Mouse (Mus musculus) embryonic facial prominence, embryonic 13.5 days (tissue): ENCODE data around the gene Jmjd1c. TPM values are rescaled to one million over a fixed set of nuclear protein-coding genes. Genes with fewer than 3 reads are reported as not detected.

Experiments
- ATAC-seq: fragments of 200-750 bp; cut with Nextera tagmentation; 2 replicates; pipeline ENCODE4 v1.8.0; 2017; ENCODE audit warnings: low read depth; ENCODE audit not compliant: insufficient number of reproducible peaks, insufficient read depth, low FRiP score, low TSS enrichment
- H3K27ac ChIP-seq: fragments of 300-500 bp; sonication (generic); 2 replicates; pipeline ENCODE4 v1.5.1; 2015; ENCODE audit warnings: moderate library complexity, mild to moderate bottlenecking, inconsistent platforms
- H3K27me3 ChIP-seq: fragments of 300-500 bp; sonication (generic); 2 replicates; pipeline ENCODE4 v1.6.1; 2015; ENCODE audit warnings: mild to moderate bottlenecking, inconsistent platforms
- H3K36me3 ChIP-seq: fragments of 300-500 bp; sonication (generic); 2 replicates; pipeline ENCODE4 v1.6.1; 2015; ENCODE audit warnings: mild to moderate bottlenecking, inconsistent platforms
- H3K4me1 ChIP-seq: fragments of 300-500 bp; sonication (generic); 2 replicates; pipeline ENCODE4 v1.6.1; 2015; ENCODE audit warnings: inconsistent platforms
- H3K4me2 ChIP-seq: fragments of 300-500 bp; sonication (generic); 2 replicates; pipeline ENCODE4 v1.6.1; 2015; ENCODE audit warnings: moderate library complexity, mild to moderate bottlenecking, inconsistent platforms
- H3K4me3 ChIP-seq: fragments of 300-500 bp; sonication (generic); 2 replicates; pipeline ENCODE4 v1.5.1; 2015; ENCODE audit warnings: mild to moderate bottlenecking, inconsistent platforms
- H3K9ac ChIP-seq: fragments of 300-500 bp; sonication (generic); 2 replicates; pipeline ENCODE4 v1.6.1; 2015; ENCODE audit warnings: mild to moderate bottlenecking, inconsistent platforms
- H3K9me3 ChIP-seq: fragments of 300-500 bp; sonication (generic); 2 replicates; pipeline ENCODE4 v1.6.1; 2016; ENCODE audit warnings: inconsistent platforms
- WGBS: fragments of 180-500 bp; shearing (Covaris S2); methylation state at CpG from one replicate; pipeline ENCODE4 v1.1.7; 2015; ENCODE audit warnings: mixed read lengths; 5-methylcytosine and 5-hydroxymethylcytosine counted together
- polyA plus RNA-seq: library from polyadenylated mRNA; unstranded; fragments of >200 nt; fragmentation: Nextera tagmentation; extraction: Ambion mirVana; gene quantifications from 2 replicates; pipeline ENCODE4 v1.2.1, GENCODE M21; 2015

The Jmjd1c gene
- polyA plus RNA-seq, 1 experiment from 2014 or later, result 50.7 TPM

DNA sequence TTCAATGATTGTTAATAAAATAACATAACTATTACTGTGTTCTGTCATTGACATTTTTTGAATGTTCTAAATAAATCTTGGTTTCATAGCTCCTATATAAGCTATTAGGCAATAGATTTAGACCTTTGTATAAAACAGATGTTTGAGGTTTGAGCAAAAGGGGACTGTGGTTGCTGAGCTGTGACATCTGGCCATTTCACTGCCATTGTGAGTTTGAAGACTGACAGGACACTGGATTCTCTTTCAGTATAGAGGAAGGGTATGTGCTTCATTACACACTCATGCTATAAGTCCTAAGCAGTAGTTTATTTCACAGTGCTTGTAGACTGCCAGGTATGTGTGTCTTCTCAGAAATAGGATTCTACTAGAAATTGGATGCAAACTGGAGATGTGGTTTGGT, 105.8 kb downstream of the Jmjd1c start:
- H3K27ac ChIP-seq, result no peak overlapping the region
- H3K4me2 ChIP-seq, result no peak overlapping the region
- no peaks in the 10 kb centered on the region for H3K9me3 ChIP-seq
- H3K4me1 ChIP-seq, result peaks cover 29% of the 10 kb centered on the region
- ATAC-seq, result no peak
- H3K9ac ChIP-seq, result no peak overlapping the region
- H3K4me3 ChIP-seq, result no peak overlapping the region
- 0 out of 2 replicates have a peak, but pooled peaks cover 3% of the 10 kb centered on the region for H3K36me3 ChIP-seq
- no peaks in the 10 kb centered on the region for H3K27me3 ChIP-seq

DNA sequence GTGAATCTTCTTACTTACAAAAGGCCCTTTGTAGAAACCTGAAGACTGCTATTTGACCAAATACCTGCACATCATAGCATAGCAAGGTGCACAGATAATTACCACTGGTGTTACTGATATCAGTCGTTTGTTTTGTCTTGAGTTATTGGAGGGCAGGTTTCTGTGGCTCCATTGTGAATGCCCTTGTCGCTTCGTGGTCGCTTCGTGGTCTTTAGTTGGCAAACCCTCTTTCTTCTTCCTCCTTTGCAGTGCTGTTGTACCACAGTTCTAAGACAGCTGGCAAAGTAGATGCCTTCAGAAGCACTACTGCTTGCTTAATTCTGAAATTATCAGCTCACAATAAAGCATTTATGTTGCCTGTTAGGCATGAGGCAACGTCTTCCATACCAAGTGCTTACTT, 106.5 kb downstream of the Jmjd1c start:
- H3K27me3 ChIP-seq, result no peaks in the 10 kb centered on the region
- no peak overlapping the region for H3K4me2 ChIP-seq
- ATAC-seq, result no peak
- H3K36me3 ChIP-seq, result 0 out of 2 replicates have a peak, but pooled peaks cover 3% of the 10 kb centered on the region
- H3K4me1 ChIP-seq, result peaks cover 24% of the 10 kb centered on the region
- no peak overlapping the region for H3K9ac ChIP-seq
- 83% methylated on average over 6 of the region's 6 CpGs for WGBS
- H3K4me3 ChIP-seq, result no peak overlapping the region
- H3K27ac ChIP-seq, result no peak overlapping the region
- no peaks in the 10 kb centered on the region for H3K9me3 ChIP-seq

DNA sequence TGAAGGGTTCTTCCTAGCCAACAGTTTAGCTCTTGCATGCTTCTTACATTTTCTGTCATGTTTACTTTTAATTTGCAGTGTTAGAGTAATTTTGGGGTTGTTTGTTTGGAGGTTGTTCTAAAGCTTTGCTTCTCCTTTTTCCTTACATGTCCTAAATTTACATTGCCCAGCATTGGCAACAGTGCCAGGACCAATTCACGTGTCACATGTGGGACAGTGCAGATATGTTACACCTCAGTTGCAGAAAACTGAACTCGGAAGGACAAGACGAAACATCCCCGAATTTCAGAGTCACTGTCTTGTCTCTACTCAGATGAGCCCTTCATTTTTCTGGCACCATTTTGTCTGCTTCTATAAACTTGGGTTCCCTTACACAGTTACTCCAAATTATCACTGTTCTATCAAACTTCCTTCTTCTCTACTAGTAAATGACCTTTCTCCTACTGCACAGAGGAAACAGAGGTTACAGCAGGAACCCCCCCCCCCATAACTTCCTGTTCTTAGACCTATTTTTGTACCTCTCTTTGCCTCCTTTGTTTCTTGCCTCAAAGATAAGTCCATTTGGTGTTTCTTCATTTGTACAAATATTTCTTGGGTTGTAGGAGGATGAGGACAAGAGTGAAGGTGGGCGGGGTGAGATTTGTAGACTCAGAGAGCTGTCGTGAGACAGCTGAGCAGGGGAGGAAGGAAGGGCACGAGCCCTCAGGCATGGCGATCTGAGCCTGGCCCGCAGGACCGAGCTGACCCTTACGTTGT, 108.9 kb downstream of the Jmjd1c start:
- Histone ChIP-seq H3K4me1 (peaks cover 23% of the 10 kb centered on the region), H3K4me2 (no peak overlapping the region), H3K36me3 (0 out of 2 replicates have a peak, but pooled peaks cover 3% of the 10 kb centered on the region), H3K4me3 (no peak overlapping the region), H3K27ac (no peak overlapping the region), H3K9ac (no peak overlapping the region), H3K9me3 (no peaks in the 10 kb centered on the region), H3K27me3 (no peaks in the 10 kb centered on the region)
- ATAC-seq, result no peak
- 83% methylated on average over 11 of the region's 11 CpGs for WGBS

DNA sequence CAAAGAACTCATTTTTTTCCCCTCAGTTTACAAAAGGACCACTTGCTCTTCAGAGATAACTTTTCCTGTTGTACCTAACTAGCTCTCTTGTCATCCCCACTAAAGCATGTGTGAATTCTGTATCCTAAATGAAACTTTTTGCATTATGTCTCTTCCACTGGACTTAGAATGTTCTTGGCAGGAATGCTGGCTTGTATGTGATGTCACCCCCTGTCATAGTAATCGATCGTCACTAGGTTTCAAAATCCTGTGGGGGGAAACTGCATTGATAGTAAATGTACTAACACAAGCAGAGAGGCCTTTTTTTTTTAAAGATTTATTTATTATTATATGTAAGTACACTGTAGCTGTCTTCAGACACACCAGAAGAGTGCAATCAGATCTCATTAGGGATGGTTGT, 112.0 kb downstream of the Jmjd1c start:
- H3K9me3 ChIP-seq, result no peaks in the 10 kb centered on the region
- no peak overlapping the region for H3K9ac ChIP-seq
- no peak for ATAC-seq
- 0 out of 2 replicates have a peak, but pooled peaks cover 3% of the 10 kb centered on the region for H3K36me3 ChIP-seq
- no peak overlapping the region for H3K4me3 ChIP-seq
- no peak overlapping the region for H3K4me2 ChIP-seq
- H3K4me1 ChIP-seq, result peaks cover 9% of the 10 kb centered on the region
- no peaks in the 10 kb centered on the region for H3K27me3 ChIP-seq
- WGBS, result 80% methylated on average over 2 of the region's 2 CpGs
- no peak overlapping the region for H3K27ac ChIP-seq

DNA sequence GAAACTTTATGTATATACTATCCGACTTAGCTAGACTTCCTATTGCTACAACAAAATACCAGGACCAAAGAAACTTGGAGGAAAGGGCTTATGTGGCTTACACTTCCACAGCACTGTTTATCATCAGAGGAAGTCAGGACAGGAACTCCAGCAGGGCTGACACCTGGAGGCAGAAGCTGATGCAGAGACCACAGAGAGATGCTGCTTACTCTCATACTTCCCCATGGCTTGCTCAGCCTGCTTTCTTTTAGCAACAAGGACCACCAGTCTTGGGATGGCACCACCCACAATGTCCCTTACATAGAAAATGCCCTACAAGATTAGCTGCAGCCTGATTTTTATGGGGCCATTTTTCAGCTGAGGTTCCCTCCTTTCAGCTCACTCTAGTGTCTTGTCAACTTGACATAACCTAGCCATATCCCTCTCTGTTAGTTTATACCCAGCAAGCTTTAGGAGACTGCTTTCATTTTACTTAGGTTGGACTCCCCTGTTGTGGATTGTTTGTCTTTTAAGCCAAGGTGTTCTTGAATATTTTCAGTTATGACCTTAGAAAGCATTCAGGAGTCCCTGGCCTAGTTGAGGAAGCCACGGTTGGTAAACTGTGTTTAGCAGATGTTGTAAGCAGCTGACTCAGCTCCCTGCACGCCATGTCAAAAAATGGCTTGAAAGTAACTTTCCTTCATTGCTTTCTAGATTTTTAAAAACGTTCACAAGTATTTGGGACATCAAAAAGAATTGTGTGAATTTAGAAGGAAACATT, 114.2 kb downstream of the Jmjd1c start:
- H3K27me3 ChIP-seq, result no peaks in the 10 kb centered on the region

DNA sequence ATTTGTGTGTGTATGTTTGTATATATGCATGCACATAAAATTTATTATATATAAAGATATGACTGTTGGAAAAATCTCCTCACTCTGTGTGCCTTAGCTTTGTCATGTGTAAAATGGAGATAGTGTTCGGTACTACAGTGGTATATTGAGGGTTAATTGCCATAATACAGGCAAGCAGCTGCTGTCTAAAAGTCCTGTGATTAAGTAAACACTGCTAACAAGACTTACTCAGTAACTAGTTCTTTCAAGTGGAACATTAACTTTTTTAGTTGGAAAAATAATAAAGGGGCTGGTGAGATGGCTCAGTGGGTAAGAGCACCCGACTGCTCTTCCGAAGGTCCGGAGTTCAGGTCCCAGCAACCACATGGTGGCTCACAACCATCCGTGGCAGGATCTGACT, 116.1 kb downstream of the Jmjd1c start:
- Histone ChIP-seq H3K27me3 (no peaks in the 10 kb centered on the region), H3K4me3 (no peak overlapping the region), H3K9me3 (no peaks in the 10 kb centered on the region), H3K36me3 (peaks cover 2% of the 10 kb centered on the region; the same call in 1 of the 2 replicates), H3K9ac (no peak overlapping the region), H3K27ac (no peak overlapping the region), H3K4me1 (peaks cover 9% of the 10 kb centered on the region), H3K4me2 (no peak overlapping the region)
- WGBS, result 93% methylated on average over 5 of the region's 5 CpGs
- ATAC-seq, result no peak

More for the DNA sequence above, 114.2 kb downstream of the Jmjd1c start:
- H3K4me3 ChIP-seq, result no peak overlapping the region
- H3K27ac ChIP-seq, result no peak overlapping the region
- H3K9me3 ChIP-seq, result no peaks in the 10 kb centered on the region
- 59% methylated on average over 4 of the region's 4 CpGs for WGBS
- no peak for ATAC-seq
- 0 out of 2 replicates have a peak, but pooled peaks cover 2% of the 10 kb centered on the region for H3K36me3 ChIP-seq
- peaks cover 9% of the 10 kb centered on the region for H3K4me1 ChIP-seq
- H3K9ac ChIP-seq, result no peak overlapping the region
- no peak overlapping the region for H3K4me2 ChIP-seq

DNA sequence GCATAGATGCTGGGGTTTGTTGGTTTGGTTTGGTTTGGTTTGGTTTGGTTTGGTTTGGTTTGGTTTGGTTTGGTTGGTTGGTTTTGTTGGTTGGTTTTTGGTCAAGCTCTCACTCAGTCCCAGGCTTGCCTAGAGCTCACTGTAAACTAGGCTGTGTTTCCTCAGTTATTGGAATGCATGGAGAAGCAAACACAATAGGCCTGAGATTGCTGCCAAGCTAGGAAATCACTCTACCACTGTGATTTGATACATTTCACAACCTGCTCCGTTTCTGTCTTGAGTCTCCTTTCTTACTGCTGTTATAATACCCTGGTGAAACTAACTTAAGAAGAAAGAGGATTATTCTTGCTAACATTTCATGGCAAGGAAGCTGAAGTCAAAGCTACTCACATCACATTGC, 117.8 kb downstream of the Jmjd1c start:
- ATAC-seq, result no peak
- H3K4me1 ChIP-seq, result peaks cover 7% of the 10 kb centered on the region
- no peaks in the 10 kb centered on the region for H3K9me3 ChIP-seq
- no peak overlapping the region for H3K9ac ChIP-seq
- 39% methylated on average over 1 of the region's 1 CpGs for WGBS
- H3K27me3 ChIP-seq, result no peaks in the 10 kb centered on the region
- peaks cover 12% of the 10 kb centered on the region for H3K36me3 ChIP-seq
- no peak overlapping the region for H3K4me3 ChIP-seq
- no peak overlapping the region for H3K27ac ChIP-seq
- H3K4me2 ChIP-seq, result no peak overlapping the region

DNA sequence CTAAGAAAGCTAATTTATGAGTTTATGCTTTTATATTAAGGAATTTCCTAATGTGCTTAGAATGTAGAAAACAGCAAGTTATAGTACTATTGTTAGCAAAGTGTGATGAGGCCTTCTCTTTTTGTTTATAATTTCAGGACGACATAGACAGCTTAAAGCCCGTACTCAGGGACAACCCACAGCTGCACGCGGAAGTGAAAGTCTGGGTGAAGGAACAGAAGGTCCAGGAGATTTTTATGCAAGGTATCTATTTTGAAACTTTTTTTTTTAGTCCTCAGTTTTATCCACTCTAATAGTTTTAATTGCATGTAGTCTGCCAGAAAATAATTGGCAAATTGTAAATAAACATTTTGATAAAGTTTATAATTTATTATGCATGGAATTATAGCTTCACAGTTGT, 119.2 kb downstream of the Jmjd1c start:
- no peak overlapping the region for H3K9ac ChIP-seq
- H3K4me2 ChIP-seq, result no peak overlapping the region
- H3K4me1 ChIP-seq, result peaks cover 2% of the 10 kb centered on the region
- no peaks in the 10 kb centered on the region for H3K9me3 ChIP-seq
- H3K27me3 ChIP-seq, result no peaks in the 10 kb centered on the region
- ATAC-seq, result no peak
- no peak overlapping the region for H3K27ac ChIP-seq
- 87% methylated on average over 4 of the region's 4 CpGs for WGBS
- H3K4me3 ChIP-seq, result no peak overlapping the region
- peaks cover 26% of the 10 kb centered on the region for H3K36me3 ChIP-seq

DNA sequence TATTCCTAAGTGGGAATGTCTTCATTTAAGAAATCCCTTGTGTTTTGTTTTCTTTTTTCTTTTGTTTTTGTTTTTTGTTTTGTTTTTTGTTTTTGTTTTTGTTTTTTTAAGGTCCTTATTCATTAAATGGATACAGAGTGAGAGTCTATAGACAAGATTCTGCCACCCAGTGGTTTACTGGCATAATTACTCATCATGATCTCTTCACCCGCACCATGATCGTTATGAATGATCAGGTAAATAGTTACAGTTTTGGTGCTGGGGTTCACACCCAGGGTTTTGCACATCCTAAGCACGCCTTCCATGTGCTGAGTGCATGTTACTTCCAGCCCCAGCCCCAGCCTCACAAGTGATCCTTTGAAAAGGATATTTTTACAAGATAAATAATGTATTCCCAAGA, 120.9 kb downstream of the Jmjd1c start:
- H3K9ac ChIP-seq, result no peak overlapping the region
- no peaks in the 10 kb centered on the region for H3K9me3 ChIP-seq
- H3K4me2 ChIP-seq, result no peak overlapping the region
- H3K4me1 ChIP-seq, result no peaks in the 10 kb centered on the region; the same call in 1 of the 2 replicates
- H3K36me3 ChIP-seq, result peaks cover 30% of the 10 kb centered on the region
- H3K27me3 ChIP-seq, result no peaks in the 10 kb centered on the region
- WGBS, result 81% methylated on average over 3 of the region's 3 CpGs
- no peak overlapping the region for H3K4me3 ChIP-seq
- H3K27ac ChIP-seq, result no peak overlapping the region
- ATAC-seq, result no peak

DNA sequence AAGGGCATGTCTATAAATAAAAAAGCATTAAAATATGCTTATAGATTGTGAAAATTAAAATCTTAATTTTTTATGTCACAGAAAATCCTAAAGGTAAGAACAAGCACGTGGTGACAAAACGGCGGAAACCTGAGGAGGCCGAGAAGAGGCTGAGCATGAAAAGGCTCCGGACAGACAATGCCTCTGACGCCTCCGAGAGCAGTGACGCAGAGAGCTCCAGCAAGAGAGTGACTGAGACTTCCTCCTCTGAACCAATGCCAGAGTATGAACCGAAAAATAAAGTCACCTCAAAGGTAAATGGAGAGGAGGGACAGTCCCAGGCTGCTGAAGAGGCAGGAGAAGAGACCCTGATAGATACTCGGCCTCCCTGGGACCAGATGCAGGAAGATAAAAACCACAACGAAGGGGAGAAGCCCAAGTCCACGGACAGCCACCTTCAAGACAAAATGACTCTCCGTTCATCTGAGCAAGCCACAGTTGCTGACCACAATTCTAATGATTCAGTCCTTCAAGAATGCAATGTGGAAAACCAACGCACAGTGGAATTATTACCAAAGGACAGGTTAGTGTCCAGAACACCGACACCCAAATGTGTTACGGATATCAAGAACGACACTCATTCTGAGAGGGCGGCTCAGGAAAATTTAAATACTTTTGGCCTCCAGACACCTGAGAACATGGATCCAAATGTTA, 123.1 kb downstream of the Jmjd1c start:
- Histone ChIP-seq H3K4me1 (no peaks in the 10 kb centered on the region; the same call in 1 of the 2 replicates), H3K9ac (no peak overlapping the region), H3K4me2 (no peak overlapping the region), H3K9me3 (no peaks in the 10 kb centered on the region), H3K27ac (no peak overlapping the region), H3K36me3 (peaks cover 33% of the 10 kb centered on the region), H3K27me3 (no peaks in the 10 kb centered on the region), H3K4me3 (no peak overlapping the region)
- 92% methylated on average over 18 of the region's 18 CpGs for WGBS
- ATAC-seq, result no peak

DNA sequence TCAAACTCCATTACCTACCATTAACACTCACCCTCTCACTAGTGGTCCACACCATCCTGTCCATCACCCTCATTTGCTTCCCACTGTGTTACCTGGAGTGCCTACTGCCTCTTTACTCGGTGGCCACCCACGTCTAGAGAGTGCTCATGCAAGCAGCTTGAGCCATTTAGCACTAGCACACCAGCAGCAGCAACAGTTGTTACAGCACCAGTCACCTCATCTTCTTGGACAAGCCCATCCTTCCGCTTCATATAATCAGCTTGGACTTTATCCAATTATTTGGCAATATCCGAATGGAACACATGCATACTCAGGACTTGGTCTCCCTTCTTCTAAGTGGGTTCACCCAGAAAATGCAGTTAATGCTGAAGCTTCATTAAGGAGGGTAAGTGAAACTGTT, 124.3 kb downstream of the Jmjd1c start:
- Histone ChIP-seq H3K27me3 (no peaks in the 10 kb centered on the region), H3K4me1 (peaks cover 1% of the 10 kb centered on the region), H3K9me3 (no peaks in the 10 kb centered on the region), H3K36me3 (peaks cover 44% of the 10 kb centered on the region), H3K4me2 (no peak overlapping the region), H3K27ac (no peak overlapping the region), H3K9ac (no peak overlapping the region), H3K4me3 (no peak overlapping the region)
- no peak for ATAC-seq
- 88% methylated on average over 4 of the region's 4 CpGs for WGBS
